Mouse (Mus musculus) testis, adult 2 months (tissue): Measurements from ENCODE around the gene Agpat2.

Source experiments
- CTCF ChIP-seq: fragments of 200-500 bp; IDR thresholded peaks from 2 replicates; pipeline ENCODE4 v1.5.1; 2012; ENCODE audit warnings: low read depth, mild to moderate bottlenecking, inconsistent platforms, low read length, moderate library complexity; ENCODE audit not compliant: control insufficient read depth, insufficient read depth, insufficient replicate concordance
- POLR2A ChIP-seq: fragments of 200-500 bp; IDR thresholded peaks from 2 replicates; pipeline ENCODE4 v1.6.1; 2012; ENCODE audit warnings: low read depth, mild to moderate bottlenecking, inconsistent platforms, low read length, moderate library complexity; ENCODE audit not compliant: control insufficient read depth

DNA sequence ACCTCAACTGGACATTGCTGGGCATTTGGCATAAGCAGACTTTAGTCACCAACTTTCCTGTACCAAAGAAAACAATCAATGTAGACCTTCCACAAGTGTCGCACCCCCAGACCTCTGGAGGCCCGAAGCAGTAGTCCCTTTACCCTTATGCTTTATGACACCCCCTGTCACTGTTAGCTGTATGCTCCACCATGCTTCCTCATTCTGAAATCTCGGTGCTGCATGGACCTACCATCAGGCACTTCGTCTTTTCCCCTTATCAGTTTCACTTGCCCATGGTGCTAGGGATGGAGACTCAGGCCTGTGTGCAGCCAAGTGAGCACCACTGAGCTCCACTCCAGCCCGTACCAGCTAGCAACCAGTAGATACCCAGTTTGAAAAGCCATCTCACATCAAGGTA lies 33.8 kb upstream of the Agpat2 start:
- TF ChIP-seq CTCF (no peak), POLR2A (no peak)
